Mouse (Mus musculus): ENCODE measurements around the gene Ddx47. TPM values are rescaled to one million over a fixed set of nuclear protein-coding genes. Genes with fewer than 3 reads are reported as not detected.

Ddx47 gene
- total and polyA plus RNA-seq, 3 experiments: 102 to 117 TPM; not detected in 1

- Histone ChIP-seq H3K79me2 (ENCODE audit: control insufficient read depth, insufficient read depth, low read length, poor library complexity) (no peaks in the 10 kb centered on the region), H3K36me3 (ENCODE audit: control insufficient read depth in 1 of 2, insufficient read depth in 2 of 2, low read length in 2 of 2) (no peaks in the 10 kb centered on the region), H3K9ac (ENCODE audit: control insufficient read depth, low read depth, low read length, poor library complexity, severe bottlenecking) (no peak overlapping the region), H3K27ac (ENCODE audit: control insufficient read depth, low read depth, low read length) (no peak overlapping the region), H3K4me1 (ENCODE audit: control insufficient read depth in 1 of 2, insufficient read depth in 2 of 2, low read length in 2 of 2) (no peaks in the 10 kb centered on the region), H3K4me3 (ENCODE audit: control insufficient read depth in 1 of 2, insufficient read depth in 1 of 2, low read depth in 2 of 2, low read length in 2 of 2) (no peak overlapping the region), H3K9me3 (replicated peaks; ENCODE audit: insufficient read depth, low read length) (no peaks in the 10 kb centered on the region), H3K27me3 (ENCODE audit: control insufficient read depth in 1 of 2, insufficient read depth in 2 of 2, low read length in 2 of 2) (peaks cover 0 to 3% of the 10 kb centered on the region in 2 experiments; a peak in 2 of 4 replicates)
- TF ChIP-seq MEF2A (IDR thresholded peaks at IDR 0.05; ENCODE audit: extremely low read depth, insufficient replicate concordance, low read depth, low read length, poor library complexity, severe bottlenecking): no peak
- TF ChIP-seq UBTF (IDR thresholded peaks at IDR 0.05; ENCODE audit: borderline replicate concordance, insufficient read depth, low read depth, low read length): no peak
- no peak for TF ChIP-seq USF2 (IDR thresholded peaks at IDR 0.05; ENCODE audit: borderline replicate concordance in 1 of 2, insufficient read depth in 1 of 2, low read depth in 1 of 2, low read length in 2 of 2)
- TF ChIP-seq GABPA (IDR thresholded peaks at IDR 0.05; ENCODE audit: low read depth, low read length): no peak
- TF ChIP-seq ZC3H11A (IDR thresholded peaks at IDR 0.05; ENCODE audit: low read depth, low read length): no peak
- no peak for TF ChIP-seq NELFE (IDR thresholded peaks at IDR 0.05; ENCODE audit: low read depth, low read length)
- no peak for TF ChIP-seq POLR2A (IDR thresholded peaks at IDR 0.05; ENCODE audit: control insufficient read depth in 1 of 2, insufficient read depth in 1 of 2, low read depth in 1 of 2, low read length in 2 of 2, poor library complexity in 1 of 2)
- TF ChIP-seq SMC3 (IDR thresholded peaks at IDR 0.05; ENCODE audit: low read depth, low read length): no peak
- TF ChIP-seq TBP (IDR thresholded peaks at IDR 0.05; ENCODE audit: low read depth, low read length): no peak
- TF ChIP-seq RAD21 (IDR thresholded peaks at IDR 0.05; ENCODE audit: low read depth, low read length): no peak
- TF ChIP-seq CHD2 (IDR thresholded peaks at IDR 0.05; ENCODE audit: low read length): no peak
- no peak for TF ChIP-seq MYC (IDR thresholded peaks at IDR 0.05; ENCODE audit: low read depth, low read length)
- TF ChIP-seq GATA1 (IDR thresholded peaks at IDR 0.05; ENCODE audit: low read depth, low read length): no peak
- no peak for TF ChIP-seq NRF1 (IDR thresholded peaks at IDR 0.05; ENCODE audit: insufficient read depth, low read depth, low read length, poor library complexity, severe bottlenecking)
- no peak for TF ChIP-seq TCF12 (IDR thresholded peaks at IDR 0.05; ENCODE audit: low read depth, low read length)
- TF ChIP-seq POLR2AphosphoS5 (IDR thresholded peaks at IDR 0.05; ENCODE audit: borderline replicate concordance, low read depth, low read length): no peak
- TF ChIP-seq ZNF384 (IDR thresholded peaks at IDR 0.05; ENCODE audit: low read depth, low read length): no peak
- TF ChIP-seq MXI1 (IDR thresholded peaks at IDR 0.05; ENCODE audit: low read depth, low read length): no peak
- no peak for TF ChIP-seq EP300 (IDR thresholded peaks at IDR 0.05; ENCODE audit: low read depth in 1 of 2, low read length in 2 of 2)
- no peak for DNase-seq (ENCODE audit: low read depth, low spot score)
Observed at GRCm38 (mm10) chr6:135048509-135048908, 37.1 kb downstream of the Ddx47 start.

GRCm38 (mm10) chr6:135048956-135049355 is 37.5 kb downstream of the Ddx47 start:
- H3K27ac ChIP-seq (ENCODE audit: control insufficient read depth, low read depth, low read length): no peak overlapping the region
- TF ChIP-seq HCFC1 (IDR thresholded peaks at IDR 0.05; ENCODE audit: low read depth, low read length): no peak
- TF ChIP-seq POLR2AphosphoS5 (IDR thresholded peaks at IDR 0.05; ENCODE audit: borderline replicate concordance, low read depth, low read length): no peak
- TF ChIP-seq E2F4 (IDR thresholded peaks at IDR 0.05; ENCODE audit: borderline replicate concordance, low read depth, low read length): no peak
- TF ChIP-seq TCF12 (IDR thresholded peaks at IDR 0.05; ENCODE audit: low read depth, low read length): no peak
- TF ChIP-seq GABPA (IDR thresholded peaks at IDR 0.05; ENCODE audit: low read depth, low read length): no peak
- no peak for TF ChIP-seq USF1 (IDR thresholded peaks at IDR 0.05; ENCODE audit: low read depth, low read length)
- TF ChIP-seq TAL1 (IDR thresholded peaks at IDR 0.05; ENCODE audit: low read length): no peak
- no peak for TF ChIP-seq KAT2A (conservative IDR thresholded peaks at IDR 0.05; ENCODE audit: low read depth, low read length)
- TF ChIP-seq ZNF384 (IDR thresholded peaks at IDR 0.05; ENCODE audit: low read depth, low read length): no peak
- TF ChIP-seq MAZ (IDR thresholded peaks at IDR 0.05; ENCODE audit: low read depth, low read length): no peak
- no peak for TF ChIP-seq CTCF (IDR thresholded peaks at IDR 0.05 in 2 of 3, conservative IDR thresholded peaks at IDR 0.05 in 1 of 3; ENCODE audit: control insufficient read depth in 1 of 3, insufficient read depth in 1 of 3, low read depth in 2 of 3, low read length in 3 of 3, poor library complexity in 1 of 3, severe bottlenecking in 1 of 3)
- no peak for TF ChIP-seq ELF1 (IDR thresholded peaks at IDR 0.05; ENCODE audit: low read depth, low read length)
- TF ChIP-seq MYC (IDR thresholded peaks at IDR 0.05; ENCODE audit: low read depth, low read length): no peak
- TF ChIP-seq USF2 (IDR thresholded peaks at IDR 0.05; ENCODE audit: borderline replicate concordance in 1 of 2, insufficient read depth in 1 of 2, low read depth in 1 of 2, low read length in 2 of 2): no peak
- TF ChIP-seq ZC3H11A (IDR thresholded peaks at IDR 0.05; ENCODE audit: low read depth, low read length): no peak
- TF ChIP-seq CHD1 (IDR thresholded peaks at IDR 0.05; ENCODE audit: low read depth, low read length): no peak
- no peak for TF ChIP-seq MXI1 (IDR thresholded peaks at IDR 0.05; ENCODE audit: low read depth, low read length)
- no peak for TF ChIP-seq POLR2AphosphoS2 (IDR thresholded peaks at IDR 0.05; ENCODE audit: low read length)
- DNase-seq (ENCODE audit: low read depth, low spot score): no peak
- H3K9ac ChIP-seq (ENCODE audit: control insufficient read depth, low read depth, low read length, poor library complexity, severe bottlenecking): no peak overlapping the region
- peaks cover 0 to 3% of the 10 kb centered on the region in 2 experiments; a peak in 2 of 4 replicates for H3K27me3 ChIP-seq (ENCODE audit: control insufficient read depth in 1 of 2, insufficient read depth in 2 of 2, low read length in 2 of 2)
- H3K9me3 ChIP-seq (replicated peaks; ENCODE audit: insufficient read depth, low read length): no peaks in the 10 kb centered on the region
- no peaks in the 10 kb centered on the region for H3K4me1 ChIP-seq (ENCODE audit: control insufficient read depth in 1 of 2, insufficient read depth in 2 of 2, low read length in 2 of 2)
- no peaks in the 10 kb centered on the region for H3K36me3 ChIP-seq (ENCODE audit: control insufficient read depth in 1 of 2, insufficient read depth in 2 of 2, low read length in 2 of 2)
- no peaks in the 10 kb centered on the region for H3K79me2 ChIP-seq (ENCODE audit: control insufficient read depth, insufficient read depth, low read length, poor library complexity)
- H3K4me3 ChIP-seq (ENCODE audit: control insufficient read depth in 1 of 2, insufficient read depth in 1 of 2, low read depth in 2 of 2, low read length in 2 of 2): no peak overlapping the region
